Mouse (Mus musculus) liver, adult 2 months (tissue): ENCODE measurements around the gene Bhlhe23.

Experiments
- CTCF ChIP-seq: fragments of 200-500 bp; IDR thresholded peaks from 2 replicates; pipeline ENCODE4 v1.5.1; 2011; ENCODE audit warnings: low read depth, low read length, control low read depth
- POLR2A ChIP-seq: fragments of 200-500 bp; IDR thresholded peaks from 2 replicates; pipeline ENCODE4 v1.6.1; 2011; ENCODE audit warnings: low read length, control low read depth; ENCODE audit not compliant: insufficient read depth; ENCODE audit errors: extremely low read depth

DNA sequence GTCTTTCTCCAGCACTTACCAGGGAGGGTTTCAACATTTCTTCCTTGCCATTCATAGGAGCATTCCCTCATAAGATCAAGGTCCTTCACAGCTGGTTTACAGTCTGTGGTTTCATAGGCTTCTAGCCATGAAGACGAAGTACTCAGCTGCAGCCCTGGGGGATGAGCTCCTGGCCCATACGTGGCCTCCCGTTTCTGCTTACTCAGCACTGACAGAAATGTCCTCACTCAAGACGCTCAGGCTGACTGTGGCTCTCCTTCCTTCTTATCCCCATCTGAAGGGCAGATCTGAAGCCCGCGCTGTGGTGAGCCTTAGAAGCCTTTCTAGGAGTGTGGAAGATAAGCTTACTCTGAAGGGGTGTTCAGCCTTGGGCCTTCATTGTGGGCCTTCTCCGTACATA, 11.0 kb downstream of the Bhlhe23 start:
- TF ChIP-seq POLR2A, result no peak
- TF ChIP-seq CTCF, result no peak
